Mouse (Mus musculus): Measurements from ENCODE around the gene Cfap61.

- no peak for TF ChIP-seq CTCF (IDR thresholded peaks at IDR 0.05; ENCODE audit: low read depth)
- no peak for TF ChIP-seq EP300 (IDR thresholded peaks at IDR 0.05; ENCODE audit: low read depth)
These were observed 312.0 kb downstream of the Cfap61 start for GRCm38 (mm10) chr2:146246409-146247075.
